Mouse (Mus musculus) lung, postnatal 36 days (tissue): ENCODE measurements around the gene Atoh8.

Source experiments
- DNase-seq: peaks from one replicate; pipeline ENCODE4 v3.0.0; 2022; ENCODE audit warnings: mixed read lengths

Gene Atoh8

GRCm38 (mm10) chr6:72253911-72254587 lies 18.7 kb upstream of the Atoh8 start:
- DNase-seq, result no peak

- DNase-seq, result no peak
Observed at GRCm38 (mm10) chr6:72253168-72253567, 17.8 kb upstream of the Atoh8 start.

GRCm38 (mm10) chr6:72252433-72252832 lies 17.1 kb upstream of the Atoh8 start:
- no peak for DNase-seq

- no peak for DNase-seq
Observed at GRCm38 (mm10) chr6:72249981-72250380, 14.6 kb upstream of the Atoh8 start.

GRCm38 (mm10) chr6:72248150-72248914 lies 13.0 kb upstream of the Atoh8 start:
- DNase-seq, result no peak

- DNase-seq, result no peak
Observed at GRCm38 (mm10) chr6:72246303-72246702, 10.9 kb upstream of the Atoh8 start.

GRCm38 (mm10) chr6:72244569-72245285 lies 9.3 kb upstream of the Atoh8 start:
- peak; percentile 59 for DNase-seq

- peak; percentile 98 for DNase-seq
Observed at GRCm38 (mm10) chr6:72244144-72244549, 8.8 kb upstream of the Atoh8 start.

- no peak for DNase-seq
Observed at GRCm38 (mm10) chr6:72242532-72243320, 7.3 kb upstream of the Atoh8 start.

GRCm38 (mm10) chr6:72241843-72242154 lies 6.4 kb upstream of the Atoh8 start:
- no peak for DNase-seq

- no peak for DNase-seq
Observed at GRCm38 (mm10) chr6:72241133-72241842, 5.9 kb upstream of the Atoh8 start.

- no peak for DNase-seq
Observed at GRCm38 (mm10) chr6:72240042-72240441, 4.7 kb upstream of the Atoh8 start.

GRCm38 (mm10) chr6:72237035-72237434 lies 1.7 kb upstream of the Atoh8 start:
- DNase-seq, result peak; percentile 94

- DNase-seq, result no peak
Observed at GRCm38 (mm10) chr6:72235807-72236407, 530 bp upstream of the Atoh8 start.

- DNase-seq, result peak; percentile 44
Observed at GRCm38 (mm10) chr6:72234372-72235097, 842 bp downstream of the Atoh8 start.

GRCm38 (mm10) chr6:72233950-72234349 lies 1.4 kb downstream of the Atoh8 start:
- no peak for DNase-seq

GRCm38 (mm10) chr6:72232870-72233269 lies 2.5 kb downstream of the Atoh8 start:
- DNase-seq, result no peak

- no peak for DNase-seq
Observed at GRCm38 (mm10) chr6:72232411-72232810, 3.0 kb downstream of the Atoh8 start.

- no peak for DNase-seq
Observed at GRCm38 (mm10) chr6:72230875-72231274, 4.5 kb downstream of the Atoh8 start.

- no peak for DNase-seq
Observed at GRCm38 (mm10) chr6:72227665-72228265, 7.6 kb downstream of the Atoh8 start.

GRCm38 (mm10) chr6:72227011-72227410 lies 8.4 kb downstream of the Atoh8 start:
- DNase-seq, result no peak
